Mouse (Mus musculus) ES-Bruce4 (cell line): ENCODE results near the gene Farp2.

Experiments used
- CTCF ChIP-seq: IDR thresholded peaks from one replicate; pipeline ENCODE4 v1.8.1; 2011; ENCODE audit warnings: low read depth, low read length
- EP300 ChIP-seq: IDR thresholded peaks from 2 replicates; pipeline ENCODE4 v1.6.1; 2011; ENCODE audit warnings: low read depth, low read length; ENCODE audit not compliant: insufficient read depth
- POLR2A ChIP-seq: IDR thresholded peaks from one replicate; pipeline ENCODE4 v1.8.1; 2011; ENCODE audit warnings: low read length; ENCODE audit not compliant: insufficient read depth

- TF ChIP-seq CTCF (no peak), POLR2A (no peak), EP300 (no peak)
Measured at GRCm38 (mm10) chr1:93624502-93624901, 112.6 kb downstream of the Farp2 start.
